Mouse (Mus musculus) embryonic facial prominence, embryonic 14.5 days (tissue): ENCODE data around the gene Fancg. TPM values are rescaled to one million over a fixed set of nuclear protein-coding genes. Genes with fewer than 3 reads are reported as not detected.

Source experiments
- ATAC-seq: fragments of 200-750 bp; cut with Nextera tagmentation; 2 replicates; pipeline ENCODE4 v1.8.0; 2017; ENCODE audit warnings: low read depth, moderate number of reproducible peaks, moderate TSS enrichment
- DNase-seq: peaks from one replicate; pipeline ENCODE4 v3.0.0-alpha.2; 2015; ENCODE audit warnings: low spot score
- H3K27ac ChIP-seq: fragments of 300-500 bp; sonication (generic); replicated peaks from 2 replicates; pipeline ENCODE4 v1.5.1; 2014; ENCODE audit warnings: low read depth, mild to moderate bottlenecking, low read length, moderate library complexity
- H3K27me3 ChIP-seq: fragments of 300-500 bp; sonication (generic); replicated peaks from 2 replicates; pipeline ENCODE4 v1.6.1; 2014; ENCODE audit warnings: low read length; ENCODE audit not compliant: control insufficient read depth, insufficient read depth
- H3K36me3 ChIP-seq: fragments of 300-500 bp; sonication (generic); 2 replicates; pipeline ENCODE4 v1.6.1; 2014; ENCODE audit warnings: low read length, mixed read lengths; ENCODE audit not compliant: control insufficient read depth, insufficient read depth
- H3K4me1 ChIP-seq: fragments of 300-500 bp; sonication (generic); 2 replicates; pipeline ENCODE4 v1.6.1; 2014; ENCODE audit warnings: antibody characterized with exemption, low read length; ENCODE audit not compliant: control insufficient read depth, insufficient read depth
- H3K4me2 ChIP-seq: fragments of 300-500 bp; sonication (generic); 2 replicates; pipeline ENCODE4 v1.6.1; 2014; ENCODE audit warnings: low read depth, mild to moderate bottlenecking, low read length, moderate library complexity, mixed read lengths
- H3K4me3 ChIP-seq: fragments of 300-500 bp; sonication (generic); 2 replicates; pipeline ENCODE4 v1.5.1; 2014; ENCODE audit warnings: low read depth, mild to moderate bottlenecking, low read length
- H3K9ac ChIP-seq: fragments of 300-500 bp; sonication (generic); 2 replicates; pipeline ENCODE4 v1.6.1; 2014; ENCODE audit warnings: low read depth, mild to moderate bottlenecking, low read length, moderate library complexity, mixed read lengths
- H3K9me3 ChIP-seq: fragments of 300-500 bp; sonication (generic); 2 replicates; pipeline ENCODE4 v1.6.1; 2016; ENCODE audit warnings: low read length; ENCODE audit not compliant: control insufficient read depth
- WGBS: fragments of 180-500 bp; shearing (Covaris S2); extraction: QIAGEN DNeasy Blood & Tissue Kit; methylation state at CpG from one replicate; pipeline ENCODE4 v1.1.7; 2014; 5-methylcytosine and 5-hydroxymethylcytosine counted together
- polyA plus RNA-seq: library from polyadenylated mRNA; unstranded; fragments of >200 nt; fragmentation: Nextera tagmentation; extraction: Ambion mirVana; gene quantifications from 2 replicates; pipeline ENCODE4 v1.2.1, GENCODE M21; 2014

Gene Fancg
- polyA plus RNA-seq, 1 experiment from 2014 or later = 16.6 TPM

GRCm38 (mm10) chr4:43030352-43030751, 20.0 kb upstream of the Fancg start:
- WGBS = 79% methylated on average over 9 of the region's 9 CpGs
- Histone ChIP-seq H3K4me1 (peaks cover 5% of the 10 kb centered on the region; the same call in 1 of the 2 replicates), H3K27me3 (no peaks in the 10 kb centered on the region), H3K9me3 (no peaks in the 10 kb centered on the region), H3K36me3 (peaks cover 54% of the 10 kb centered on the region), H3K9ac (peak overlapping the region; percentile 96), H3K4me2 (peak overlapping the region; percentile 84), H3K27ac (peak overlapping the region; percentile 90), H3K4me3 (peak overlapping the region; percentile 86)
- no peak for ATAC-seq
- DNase-seq = no peak

DNA sequence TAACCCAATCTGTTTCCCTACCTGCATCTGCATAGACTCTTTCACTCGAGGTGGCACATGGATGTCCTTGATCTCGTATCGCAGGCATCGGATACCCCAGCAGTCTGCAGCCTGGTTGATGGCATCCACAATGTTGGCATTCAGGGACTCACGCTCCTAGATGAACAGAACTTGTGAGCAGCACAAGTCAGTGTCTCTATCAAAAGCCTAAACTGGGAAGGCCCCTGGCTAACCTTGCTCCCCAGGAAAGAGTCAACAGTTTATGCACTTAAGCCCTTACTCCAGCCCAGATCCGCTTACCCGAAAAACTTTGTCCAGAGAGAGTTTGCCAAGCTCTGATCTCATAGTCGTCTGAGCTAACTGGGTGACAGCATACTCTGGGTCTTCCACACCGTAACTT, 19.4 kb upstream of the Fancg start:
- no peaks in the 10 kb centered on the region for H3K9me3 ChIP-seq
- peak overlapping the region; percentile 96; the same call in 1 of the 2 replicates for H3K9ac ChIP-seq
- 91% methylated on average over 9 of the region's 9 CpGs for WGBS
- H3K27ac ChIP-seq = no peak overlapping the region
- ATAC-seq (no peak), DNase-seq (no peak)
- peaks cover 9% of the 10 kb centered on the region for H3K4me1 ChIP-seq
- no peak overlapping the region for H3K4me2 ChIP-seq
- peaks cover 52% of the 10 kb centered on the region for H3K36me3 ChIP-seq
- no peak overlapping the region for H3K4me3 ChIP-seq
- H3K27me3 ChIP-seq = no peaks in the 10 kb centered on the region

DNA sequence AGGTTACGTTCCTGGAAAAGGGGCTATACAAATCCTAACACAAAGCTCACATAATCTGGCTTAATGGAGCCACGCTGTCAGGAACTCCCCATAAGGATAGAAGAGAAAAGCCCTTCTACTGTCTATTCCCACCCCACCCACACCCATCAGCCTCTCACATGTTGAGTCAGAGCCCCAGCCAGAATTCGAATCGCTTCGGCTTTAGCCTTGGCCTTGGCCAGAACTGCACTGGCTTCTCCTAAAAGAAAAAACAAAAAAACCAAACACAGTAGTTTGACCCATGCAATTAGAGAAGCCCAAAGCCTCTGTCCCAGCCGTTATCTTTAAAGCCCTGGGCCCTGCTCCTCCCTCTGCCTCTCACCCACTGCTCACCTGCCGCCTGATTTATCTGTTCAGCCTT, 18.8 kb upstream of the Fancg start:
- no peak overlapping the region for H3K4me3 ChIP-seq
- H3K27ac ChIP-seq = no peak overlapping the region
- WGBS = 97% methylated on average over 7 of the region's 7 CpGs
- H3K36me3 ChIP-seq = peaks cover 46% of the 10 kb centered on the region
- ATAC-seq = no peak
- H3K4me2 ChIP-seq = no peak overlapping the region
- H3K9ac ChIP-seq = no peak overlapping the region
- H3K4me1 ChIP-seq = peaks cover 13% of the 10 kb centered on the region
- no peaks in the 10 kb centered on the region for H3K27me3 ChIP-seq
- H3K9me3 ChIP-seq = no peaks in the 10 kb centered on the region
- no peak for DNase-seq

GRCm38 (mm10) chr4:43025084-43025960, 15.0 kb upstream of the Fancg start, which contains the start of gene Pigo:
TSS of gene Pigo (minus strand) at chr4:43025819.
- H3K4me3 ChIP-seq = peak within 1 kb of the TSS; percentile 70
- H3K4me2 ChIP-seq = peak within 1 kb of the TSS; percentile 86
- peaks cover 11% of the 10 kb centered on the region for H3K4me1 ChIP-seq
- peak within 1 kb of the TSS; percentile 66 for H3K9ac ChIP-seq
- WGBS = 5% methylated on average over 42 of the region's 42 CpGs
- H3K9me3 ChIP-seq = no peaks in the 10 kb centered on the region
- peaks cover 67% of the 10 kb centered on the region for H3K36me3 ChIP-seq
- H3K27me3 ChIP-seq = no peaks in the 10 kb centered on the region
- peak within 1 kb of the TSS; percentile 91 for H3K27ac ChIP-seq
- DNase-seq (peak; percentile 95), ATAC-seq (peak; percentile 95)

DNA sequence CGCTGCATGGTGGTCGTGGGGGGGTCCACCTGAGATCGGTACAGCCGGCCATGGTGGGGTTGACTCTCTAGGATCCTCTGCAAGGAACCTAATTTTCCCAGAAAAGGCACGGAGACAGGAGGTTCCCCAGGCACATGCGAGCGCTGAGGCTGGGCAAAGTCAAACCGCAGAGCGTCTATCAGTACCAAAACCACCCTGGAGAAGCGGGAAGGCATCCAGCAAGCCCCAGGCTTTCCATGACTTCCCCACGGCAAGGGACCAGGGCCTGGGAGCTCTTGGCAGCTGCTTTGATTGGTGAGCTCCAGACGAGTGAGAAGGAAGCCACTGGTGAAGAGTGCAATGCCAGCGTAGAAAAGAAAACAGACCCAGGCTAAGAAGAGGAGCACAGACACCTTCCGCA, 14.4 kb upstream of the Fancg start:
- Histone ChIP-seq H3K36me3 (peaks cover 72% of the 10 kb centered on the region), H3K9me3 (no peaks in the 10 kb centered on the region), H3K27ac (peak overlapping the region; percentile 91), H3K4me1 (peaks cover 8% of the 10 kb centered on the region), H3K4me3 (peak overlapping the region; percentile 70), H3K4me2 (peak overlapping the region; percentile 86), H3K27me3 (no peaks in the 10 kb centered on the region), H3K9ac (peak overlapping the region; percentile 66)
- 77% methylated on average over 14 of the region's 14 CpGs for WGBS
- no peak for ATAC-seq
- DNase-seq = no peak

DNA sequence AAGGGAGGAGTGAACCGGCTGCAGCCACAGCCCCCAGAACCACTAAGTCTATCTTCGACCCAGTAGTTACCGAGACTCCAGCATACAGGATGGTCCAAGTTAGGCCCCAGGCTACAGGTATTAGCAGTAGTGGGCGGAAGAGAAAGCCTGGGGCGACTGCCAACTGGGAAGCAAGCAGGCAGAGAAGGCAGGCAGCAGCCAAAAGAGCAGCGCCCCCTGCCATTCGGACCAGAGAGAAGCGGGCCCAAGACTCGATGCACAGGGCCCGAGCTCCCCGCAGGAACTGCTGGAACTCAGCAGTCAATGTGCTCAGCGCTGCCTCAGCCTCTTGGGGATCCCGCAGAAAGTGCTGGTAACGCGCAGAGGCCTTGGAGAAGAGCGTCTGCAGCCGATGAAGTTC, 11.0 kb upstream of the Fancg start:
- H3K27me3 ChIP-seq = no peaks in the 10 kb centered on the region
- peaks cover 71% of the 10 kb centered on the region for H3K36me3 ChIP-seq
- H3K4me1 ChIP-seq = peaks cover 8% of the 10 kb centered on the region
- no peak overlapping the region for H3K27ac ChIP-seq
- no peak overlapping the region for H3K9ac ChIP-seq
- H3K4me2 ChIP-seq = no peak overlapping the region
- DNase-seq (no peak), ATAC-seq (no peak)
- no peak overlapping the region for H3K4me3 ChIP-seq
- no peaks in the 10 kb centered on the region for H3K9me3 ChIP-seq
- WGBS = 79% methylated on average over 17 of the region's 17 CpGs

GRCm38 (mm10) chr4:43020876-43021275, 10.6 kb upstream of the Fancg start:
- DNase-seq (no peak), ATAC-seq (no peak)
- Histone ChIP-seq H3K36me3 (peaks cover 72% of the 10 kb centered on the region), H3K27me3 (no peaks in the 10 kb centered on the region), H3K4me3 (no peak overlapping the region), H3K4me1 (peaks cover 8% of the 10 kb centered on the region), H3K4me2 (no peak overlapping the region), H3K9me3 (no peaks in the 10 kb centered on the region), H3K27ac (no peak overlapping the region), H3K9ac (no peak overlapping the region)
- WGBS = 88% methylated on average over 16 of the region's 16 CpGs

GRCm38 (mm10) chr4:43019641-43020465, 9.5 kb upstream of the Fancg start:
- no peak overlapping the region for H3K9ac ChIP-seq
- no peak overlapping the region for H3K4me2 ChIP-seq
- no peak overlapping the region for H3K4me3 ChIP-seq
- H3K4me1 ChIP-seq = peaks cover 6% of the 10 kb centered on the region
- no peaks in the 10 kb centered on the region for H3K9me3 ChIP-seq
- ATAC-seq = no peak
- H3K27me3 ChIP-seq = no peaks in the 10 kb centered on the region
- no peak for DNase-seq
- H3K36me3 ChIP-seq = peaks cover 72% of the 10 kb centered on the region
- H3K27ac ChIP-seq = no peak overlapping the region
- 93% methylated on average over 23 of the region's 23 CpGs for WGBS
